Mouse (Mus musculus) lung, postnatal 0 days (tissue): Measurements from ENCODE around the gene Dqx1.

Experiments used
- CTCF ChIP-seq: IDR thresholded peaks from 2 replicates; pipeline ENCODE4 v1.5.1; 2016; ENCODE audit warnings: antibody characterized with exemption, mild to moderate bottlenecking
- EP300 ChIP-seq: IDR thresholded peaks from 2 replicates; pipeline ENCODE4 v1.6.1; 2016; ENCODE audit warnings: antibody characterized with exemption, mild to moderate bottlenecking, control low read depth

GRCm38 (mm10) chr6:83116373-83117164, 58.9 kb downstream of the Dqx1 start:
- TF ChIP-seq CTCF (no peak), EP300 (no peak)
